Mouse (Mus musculus) lung, embryonic 14.5 days (tissue): ENCODE measurements at regions not wholly inside any gene's neighbourhood (a gene's known extent, or its start where the extent isn't known, plus 50 kb on each side); places are given as distances from the start of the nearest gene placed in this dataset.

Experiments
- ATAC-seq: fragments of 200-750 bp; cut with Nextera tagmentation; 2 replicates; pipeline ENCODE4 v1.8.0; 2017; ENCODE audit warnings: mild to moderate bottlenecking, moderate TSS enrichment, moderate library complexity; ENCODE audit not compliant: insufficient read depth
- DNase-seq: peaks from one replicate; pipeline ENCODE4 v3.0.0-alpha.2; 2015
- H3K27ac ChIP-seq: fragments of 300-500 bp; sonication (generic); 2 replicates; pipeline ENCODE4 v1.5.1; 2014; ENCODE audit warnings: low read depth, mild to moderate bottlenecking, moderate library complexity
- H3K27me3 ChIP-seq: fragments of 300-500 bp; sonication (generic); 2 replicates; pipeline ENCODE4 v1.6.1; 2014; ENCODE audit warnings: low read length, control low read depth; ENCODE audit not compliant: insufficient read depth
- H3K36me3 ChIP-seq: fragments of 300-500 bp; sonication (generic); 2 replicates; pipeline ENCODE4 v1.6.1; 2014; ENCODE audit warnings: control low read depth; ENCODE audit not compliant: insufficient read depth
- H3K4me1 ChIP-seq: fragments of 300-500 bp; sonication (generic); 2 replicates; pipeline ENCODE4 v1.6.1; 2014; ENCODE audit warnings: antibody characterized with exemption, control low read depth; ENCODE audit not compliant: insufficient read depth
- H3K4me2 ChIP-seq: fragments of 300-500 bp; sonication (generic); 2 replicates; pipeline ENCODE4 v1.6.1; 2014; ENCODE audit warnings: mild to moderate bottlenecking
- H3K4me3 ChIP-seq: fragments of 300-500 bp; sonication (generic); 2 replicates; pipeline ENCODE4 v1.5.1; 2014; ENCODE audit warnings: low read depth, low read length
- H3K9ac ChIP-seq: fragments of 300-500 bp; sonication (generic); 2 replicates; pipeline ENCODE4 v1.6.1; 2014
- H3K9me3 ChIP-seq: fragments of 300-500 bp; sonication (generic); 2 replicates; pipeline ENCODE4 v1.6.1; 2016; ENCODE audit warnings: low read depth, low read length, control low read depth
- CTCF ChIP-seq: IDR thresholded peaks from 2 replicates; pipeline ENCODE4 v1.5.1; 2016; ENCODE audit warnings: antibody characterized with exemption, low read depth
- WGBS: fragments of 180-500 bp; shearing (Covaris S2); extraction: QIAGEN DNeasy Blood & Tissue Kit; methylation state at CpG from one replicate; pipeline ENCODE4 v1.1.7; 2014; 5-methylcytosine and 5-hydroxymethylcytosine counted together

- Histone ChIP-seq H3K27me3 (no peaks in the 10 kb centered on the region), H3K9me3 (no peaks in the 10 kb centered on the region), H3K36me3 (no peaks in the 10 kb centered on the region), H3K4me1 (no peaks in the 10 kb centered on the region), H3K4me2 (no peak overlapping the region), H3K4me3 (no peak overlapping the region), H3K27ac (no peak overlapping the region), H3K9ac (no peak overlapping the region)
- no peak for DNase-seq
- WGBS: 36% methylated on average over 15 of the region's 15 CpGs
- no peak for ATAC-seq
- no peak for TF ChIP-seq CTCF
These were observed 152.6 kb upstream of the Pou3f3 start for GRCm38 (mm10) chr1:42542846-42543549.

GRCm38 (mm10) chr1:42546879-42547278 is 148.7 kb upstream of the Pou3f3 start:
- Histone ChIP-seq H3K36me3 (no peaks in the 10 kb centered on the region), H3K9me3 (no peaks in the 10 kb centered on the region), H3K27ac (no peak overlapping the region), H3K9ac (no peak overlapping the region), H3K4me3 (no peak overlapping the region), H3K27me3 (no peaks in the 10 kb centered on the region), H3K4me2 (no peak overlapping the region), H3K4me1 (no peaks in the 10 kb centered on the region)
- ATAC-seq (no peak), DNase-seq (no peak)
- WGBS: 91% methylated on average over 3 of the region's 3 CpGs
- TF ChIP-seq CTCF: no peak

- Histone ChIP-seq H3K27ac (no peak overlapping the region), H3K36me3 (no peaks in the 10 kb centered on the region), H3K4me1 (no peaks in the 10 kb centered on the region), H3K4me2 (no peak overlapping the region), H3K9me3 (no peaks in the 10 kb centered on the region), H3K9ac (no peak overlapping the region), H3K4me3 (no peak overlapping the region), H3K27me3 (no peaks in the 10 kb centered on the region)
- no peak for ATAC-seq
- DNase-seq: no peak
- no peak for TF ChIP-seq CTCF
- WGBS: 71% methylated on average over 2 of the region's 2 CpGs
These were observed 138.3 kb upstream of the Pou3f3 start for GRCm38 (mm10) chr1:42557301-42557700.

GRCm38 (mm10) chr1:42567640-42568039 is 127.9 kb upstream of the Pou3f3 start:
- no peak for ATAC-seq
- WGBS: 82% methylated on average over 6 of the region's 6 CpGs

GRCm38 (mm10) chr1:42585191-42585590 is 110.4 kb upstream of the Pou3f3 start:
- Histone ChIP-seq H3K27me3 (no peaks in the 10 kb centered on the region), H3K9me3 (no peaks in the 10 kb centered on the region), H3K4me1 (no peaks in the 10 kb centered on the region), H3K4me3 (no peak overlapping the region), H3K36me3 (no peaks in the 10 kb centered on the region), H3K9ac (no peak overlapping the region), H3K27ac (no peak overlapping the region), H3K4me2 (no peak overlapping the region)
- no peak for TF ChIP-seq CTCF
- DNase-seq (no peak), ATAC-seq (no peak)
- WGBS: 73% methylated on average over 3 of the region's 3 CpGs

More at GRCm38 (mm10) chr1:42567640-42568039, 127.9 kb upstream of the Pou3f3 start:
- Histone ChIP-seq H3K36me3 (no peaks in the 10 kb centered on the region), H3K9me3 (no peaks in the 10 kb centered on the region), H3K9ac (no peak overlapping the region), H3K4me3 (no peak overlapping the region), H3K4me1 (no peaks in the 10 kb centered on the region), H3K4me2 (no peak overlapping the region), H3K27ac (no peak overlapping the region), H3K27me3 (no peaks in the 10 kb centered on the region)
- no peak for DNase-seq
- no peak for TF ChIP-seq CTCF

GRCm38 (mm10) chr1:42588499-42588898 is 107.1 kb upstream of the Pou3f3 start:
- Histone ChIP-seq H3K4me3 (no peak overlapping the region), H3K4me2 (no peak overlapping the region), H3K9ac (no peak overlapping the region), H3K36me3 (no peaks in the 10 kb centered on the region), H3K4me1 (no peaks in the 10 kb centered on the region), H3K27ac (no peak overlapping the region), H3K27me3 (no peaks in the 10 kb centered on the region), H3K9me3 (no peaks in the 10 kb centered on the region)
- ATAC-seq (no peak), DNase-seq (no peak)
- TF ChIP-seq CTCF: no peak
- WGBS: 20% methylated on average over 10 of the region's 10 CpGs

- DNase-seq: peak; percentile 19
- 0 out of 2 replicates have a peak overlapping the region, but pooled peaks have one; percentile 4 for H3K4me2 ChIP-seq
- peak; percentile 69; the same call in 1 of the 2 replicates for ATAC-seq
- no peaks in the 10 kb centered on the region for H3K27me3 ChIP-seq
- no peaks in the 10 kb centered on the region for H3K4me1 ChIP-seq
- H3K4me3 ChIP-seq: no peak overlapping the region
- H3K9ac ChIP-seq: no peak overlapping the region
- H3K36me3 ChIP-seq: no peaks in the 10 kb centered on the region
- H3K27ac ChIP-seq: no peak overlapping the region
- WGBS: 34% methylated on average over 7 of the region's 7 CpGs
- TF ChIP-seq CTCF: no peak
- H3K9me3 ChIP-seq: no peaks in the 10 kb centered on the region
These were observed 106.1 kb upstream of the Pou3f3 start for GRCm38 (mm10) chr1:42589442-42589841.
